Mouse (Mus musculus): ENCODE measurements around the gene Dnajc7. TPM values are rescaled to one million over a fixed set of nuclear protein-coding genes. Genes with fewer than 3 reads are reported as not detected.

Gene Dnajc7
- total RNA-seq, 2 experiments from 2014 or later = 158 TPM

Other genes starting within 250 kb of the Dnajc7 start
- gene Jup, start 222.4 kb downstream of the Dnajc7 start, total RNA-seq (2021) = 100 to 1,000 TPM; 232 to 245 TPM
- 10 to 100 TPM; 19.1 to 19.9 TPM for gene P3h4, start 205.3 kb downstream of the Dnajc7 start, total RNA-seq (2021)
- gene Fkbp10, start 204.5 kb downstream of the Dnajc7 start, total RNA-seq (2021) = 10 to 100 TPM; 34.6 to 38.3 TPM
- gene Nt5c3b, start 178.4 kb downstream of the Dnajc7 start, total RNA-seq (2021) = 10 to 100 TPM; 36.2 to 36.4 TPM
- gene Klhl10, start 178.3 kb downstream of the Dnajc7 start, total RNA-seq (2021) = under 1 TPM; 0.41 to 0.76 TPM
- 10 to 100 TPM; 12.2 to 13.4 TPM for gene Klhl11, start 147.4 kb downstream of the Dnajc7 start, total RNA-seq (2021)
- gene Acly, start 92.2 kb downstream of the Dnajc7 start, total RNA-seq (2021) = 10 to 100 TPM; 38.9 to 41.2 TPM
- gene Ttc25, start 74.6 kb downstream of the Dnajc7 start, total RNA-seq (2021) = under 1 TPM; 0.24 to 0.36 TPM
- 1 to 10 TPM; 6.2 to 7.6 TPM for gene Cnp, start 45.3 kb downstream of the Dnajc7 start, total RNA-seq (2021)
- 10 to 100 TPM; 53.4 to 55.2 TPM for gene Nkiras2, start 924 bp downstream of the Dnajc7 start, total RNA-seq (2021)
- gene Zfp385c, start 72.3 kb upstream of the Dnajc7 start, total RNA-seq (2021) = under 1 TPM; 0.10 to 0.29 TPM
- under 1 TPM; 0.76 to 1.00 TPM for gene Dhx58, start 84.1 kb upstream of the Dnajc7 start, total RNA-seq (2021)
- 10 to 100 TPM; 12.9 to 13.7 TPM for gene Kat2a, start 92.3 kb upstream of the Dnajc7 start, total RNA-seq (2021)
- not detected for gene Hspb9, start 93.7 kb upstream of the Dnajc7 start, total RNA-seq (2021)
- 10 to 100 TPM; 70.4 to 74.6 TPM for gene Rab5c, start 118.0 kb upstream of the Dnajc7 start, total RNA-seq (2021)
- gene Kcnh4, start 139.8 kb upstream of the Dnajc7 start, total RNA-seq (2021) = not detected
- gene Hcrt, start 142.8 kb upstream of the Dnajc7 start, total RNA-seq (2021) = not detected
- 10 to 100 TPM; 12.7 to 13.3 TPM for gene Ghdc, start 150.8 kb upstream of the Dnajc7 start, total RNA-seq (2021)
- 10 to 100 TPM; 62.4 to 66.5 TPM for gene Stat5b, start 230.6 kb upstream of the Dnajc7 start, total RNA-seq (2021)
- gene Stat5a, start 239.2 kb upstream of the Dnajc7 start, total RNA-seq (2021) = 10 to 100 TPM; 28.1 to 28.7 TPM